Mouse (Mus musculus) embryonic fibroblast, embryonic 13.5 days (primary cell): ENCODE results near the gene Mid1.

Experiments used
- CTCF ChIP-seq: IDR thresholded peaks from 2 replicates; pipeline ENCODE4 v1.5.1; 2011; ENCODE audit warnings: mild to moderate bottlenecking, control low read depth, low read length, moderate library complexity, borderline replicate concordance; ENCODE audit not compliant: insufficient read depth
- POLR2A ChIP-seq: IDR thresholded peaks from 2 replicates; pipeline ENCODE4 v1.6.1; 2011; ENCODE audit warnings: low read depth, mild to moderate bottlenecking, control low read depth, low read length, moderate library complexity

DNA sequence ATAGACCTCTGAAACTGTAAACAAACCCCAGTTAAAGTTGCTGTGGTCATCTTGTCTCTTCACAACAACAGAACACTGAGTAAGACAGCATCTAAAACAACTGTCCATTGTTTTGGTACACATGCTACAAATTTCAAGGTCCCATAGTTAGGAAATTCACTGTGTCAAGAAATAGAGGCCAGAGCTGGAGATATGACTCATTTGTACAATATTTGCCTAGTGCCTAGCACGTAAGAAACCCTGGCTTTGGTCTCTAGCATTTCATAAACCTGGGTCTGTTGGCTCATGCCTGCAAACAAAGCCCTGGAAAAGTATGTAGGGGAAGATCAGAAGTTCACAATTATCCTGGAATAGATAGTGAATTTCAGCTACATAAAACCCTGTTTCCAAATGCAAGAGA lies 178.8 kb downstream of the Mid1 start:
- TF ChIP-seq CTCF (no peak), POLR2A (no peak)
